Mouse (Mus musculus): ENCODE results near the gene Olfml1. TPM values are rescaled to one million over a fixed set of nuclear protein-coding genes. Genes with fewer than 3 reads are reported as not detected.

Olfml1 gene
- 12.2 and 13.3 TPM in 2 replicates for polyA plus RNA-seq (2015; fragmentation: Nextera tagmentation; extraction: Ambion mirVana)

- Histone ChIP-seq H3K4me3 (ENCODE audit: low read depth, low read length) (peak within 1 kb of the TSS; percentile 27; the same call in 1 of the 2 replicates), H3K4me2 (replicated peaks; ENCODE audit: low read depth, low read length) (peak within 1 kb of the TSS; percentile 42), H3K27me3 (replicated peaks; ENCODE audit: insufficient read depth, low read length) (no peaks in the 10 kb centered on the region), H3K27ac (ENCODE audit: low read length) (peak within 1 kb of the TSS; percentile 71), H3K9me3 (ENCODE audit: low read length) (no peaks in the 10 kb centered on the region), H3K9ac (replicated peaks; ENCODE audit: low read depth) (no peak within 1 kb of the TSS), H3K4me1 (ENCODE audit: insufficient read depth, low read depth, low read length) (no peaks in the 10 kb centered on the region), H3K36me3 (ENCODE audit: insufficient read depth, low read length) (no peaks in the 10 kb centered on the region)
- 32% methylated on average over 7 of the region's 7 CpGs for WGBS
- ATAC-seq (peak; percentile 85), DNase-seq (ENCODE audit: low spot score) (peak; percentile 80)
- TF ChIP-seq EP300 (IDR thresholded peaks at IDR 0.05): no peak
Measured at GRCm38 (mm10) chr7:107567261-107567671, at the start of gene Olfml1. Gene Olfml1 (plus strand): TSS chr7:107567446.

- no peaks in the 10 kb centered on the region for H3K4me1 ChIP-seq (ENCODE audit: insufficient read depth, low read depth, low read length)
- no peaks in the 10 kb centered on the region for H3K9me3 ChIP-seq (ENCODE audit: low read length)
- TF ChIP-seq CTCF (IDR thresholded peaks at IDR 0.05): no peak
- TF ChIP-seq EP300 (IDR thresholded peaks at IDR 0.05): no peak
- WGBS: 77% methylated on average over 12 of the region's 12 CpGs
- no peak overlapping the region for H3K27ac ChIP-seq (ENCODE audit: low read length)
- H3K4me3 ChIP-seq (ENCODE audit: low read depth, low read length): no peak overlapping the region
- H3K36me3 ChIP-seq (ENCODE audit: insufficient read depth, low read length): no peaks in the 10 kb centered on the region
- no peaks in the 10 kb centered on the region for H3K27me3 ChIP-seq (replicated peaks; ENCODE audit: insufficient read depth, low read length)
- ATAC-seq: no peak
- H3K9ac ChIP-seq (replicated peaks; ENCODE audit: low read depth): no peak overlapping the region
- H3K4me2 ChIP-seq (replicated peaks; ENCODE audit: low read depth, low read length): no peak overlapping the region
- no peak for DNase-seq (ENCODE audit: low spot score)
Measured at GRCm38 (mm10) chr7:107519256-107520025, 47.8 kb upstream of the Olfml1 start.

GRCm38 (mm10) chr7:107521411-107521810 lies 45.8 kb upstream of the Olfml1 start:
- Histone ChIP-seq H3K9me3 (ENCODE audit: low read length) (no peaks in the 10 kb centered on the region), H3K4me1 (ENCODE audit: insufficient read depth, low read depth, low read length) (no peaks in the 10 kb centered on the region), H3K27ac (ENCODE audit: low read length) (no peak overlapping the region), H3K36me3 (ENCODE audit: insufficient read depth, low read length) (no peaks in the 10 kb centered on the region), H3K9ac (replicated peaks; ENCODE audit: low read depth) (no peak overlapping the region), H3K4me2 (replicated peaks; ENCODE audit: low read depth, low read length) (no peak overlapping the region), H3K4me3 (ENCODE audit: low read depth, low read length) (no peak overlapping the region), H3K27me3 (replicated peaks; ENCODE audit: insufficient read depth, low read length) (no peaks in the 10 kb centered on the region)
- TF ChIP-seq EP300 (IDR thresholded peaks at IDR 0.05): no peak
- 61% methylated on average over 6 of the region's 6 CpGs for WGBS
- DNase-seq (ENCODE audit: low spot score) (no peak), ATAC-seq (no peak)

GRCm38 (mm10) chr7:107526299-107526698 lies 40.9 kb upstream of the Olfml1 start:
- peak; percentile 46 for DNase-seq (ENCODE audit: low spot score)
- H3K4me1 ChIP-seq (ENCODE audit: insufficient read depth, low read depth, low read length): no peaks in the 10 kb centered on the region
- H3K9ac ChIP-seq (replicated peaks; ENCODE audit: low read depth): no peak overlapping the region
- peak; percentile 79 for TF ChIP-seq CTCF (IDR thresholded peaks at IDR 0.05)
- TF ChIP-seq EP300 (IDR thresholded peaks at IDR 0.05): no peak
- H3K27me3 ChIP-seq (replicated peaks; ENCODE audit: insufficient read depth, low read length): no peaks in the 10 kb centered on the region
- no peaks in the 10 kb centered on the region for H3K36me3 ChIP-seq (ENCODE audit: insufficient read depth, low read length)
- no peak overlapping the region for H3K4me3 ChIP-seq (ENCODE audit: low read depth, low read length)
- no peak overlapping the region for H3K4me2 ChIP-seq (replicated peaks; ENCODE audit: low read depth, low read length)
- no peak for ATAC-seq
- H3K27ac ChIP-seq (ENCODE audit: low read length): no peak overlapping the region
- no peaks in the 10 kb centered on the region for H3K9me3 ChIP-seq (ENCODE audit: low read length)
- WGBS: 0% methylated on average over 1 of the region's 1 CpGs

GRCm38 (mm10) chr7:107528169-107528772 lies 39.0 kb upstream of the Olfml1 start:
- H3K4me2 ChIP-seq (replicated peaks; ENCODE audit: low read depth, low read length): no peak overlapping the region
- H3K27me3 ChIP-seq (replicated peaks; ENCODE audit: insufficient read depth, low read length): no peaks in the 10 kb centered on the region
- no peak overlapping the region for H3K4me3 ChIP-seq (ENCODE audit: low read depth, low read length)
- WGBS: 64% methylated on average over 3 of the region's 3 CpGs
- TF ChIP-seq EP300 (IDR thresholded peaks at IDR 0.05): no peak
- TF ChIP-seq CTCF (IDR thresholded peaks at IDR 0.05): no peak
- H3K36me3 ChIP-seq (ENCODE audit: insufficient read depth, low read length): no peaks in the 10 kb centered on the region
- H3K9me3 ChIP-seq (ENCODE audit: low read length): no peaks in the 10 kb centered on the region
- no peaks in the 10 kb centered on the region for H3K4me1 ChIP-seq (ENCODE audit: insufficient read depth, low read depth, low read length)
- H3K9ac ChIP-seq (replicated peaks; ENCODE audit: low read depth): no peak overlapping the region
- no peak overlapping the region for H3K27ac ChIP-seq (ENCODE audit: low read length)
- ATAC-seq: no peak
- DNase-seq (ENCODE audit: low spot score): no peak

- Histone ChIP-seq H3K4me3 (ENCODE audit: low read depth, low read length) (no peak overlapping the region), H3K36me3 (ENCODE audit: insufficient read depth, low read length) (no peaks in the 10 kb centered on the region), H3K9ac (replicated peaks; ENCODE audit: low read depth) (no peak overlapping the region), H3K4me1 (ENCODE audit: insufficient read depth, low read depth, low read length) (no peaks in the 10 kb centered on the region), H3K9me3 (ENCODE audit: low read length) (no peaks in the 10 kb centered on the region), H3K27ac (ENCODE audit: low read length) (no peak overlapping the region), H3K4me2 (replicated peaks; ENCODE audit: low read depth, low read length) (no peak overlapping the region), H3K27me3 (replicated peaks; ENCODE audit: insufficient read depth, low read length) (no peaks in the 10 kb centered on the region)
- DNase-seq (ENCODE audit: low spot score) (no peak), ATAC-seq (no peak)
- TF ChIP-seq CTCF (IDR thresholded peaks at IDR 0.05) (no peak), EP300 (IDR thresholded peaks at IDR 0.05) (no peak)
- WGBS: 32% methylated on average over 5 of the region's 5 CpGs
Measured at GRCm38 (mm10) chr7:107529364-107529763, 37.9 kb upstream of the Olfml1 start.
